Mouse (Mus musculus): ENCODE data around the gene Frs2. TPM values are rescaled to one million over a fixed set of nuclear protein-coding genes. Genes with fewer than 3 reads are reported as not detected.

Frs2 gene
- polyA plus RNA-seq, 1 experiment from 2014 or later, result 23.5 TPM

DNA sequence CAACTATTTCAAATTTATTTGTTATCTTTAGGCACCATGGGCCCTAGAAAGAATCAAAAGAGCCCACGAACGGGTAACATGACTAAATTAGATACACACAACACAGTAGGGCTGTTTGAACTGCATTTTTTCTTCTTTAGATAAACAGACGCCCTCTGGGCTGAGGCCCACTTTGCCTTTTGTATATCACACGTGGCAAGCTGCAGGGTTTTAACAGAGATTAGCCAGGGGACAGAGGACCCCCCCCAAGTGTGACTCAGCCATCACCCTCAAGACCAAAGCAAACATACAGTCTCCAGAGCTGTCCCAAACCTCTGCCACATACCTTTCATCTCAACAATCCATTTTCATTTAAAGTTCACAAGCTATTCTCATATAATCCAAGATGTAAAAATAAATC lies 42.1 kb downstream of the Frs2 start:
- DNase-seq (ENCODE audit: low spot score), result no peak
- 5% methylated on average over 4 of the region's 4 CpGs for WGBS
- Histone ChIP-seq H3K4me2 (peak overlapping the region; percentile 58), H3K9ac (ENCODE audit: low read depth, low read length) (peak overlapping the region; percentile 55; the same call in 1 of the 2 replicates), H3K4me1 (replicated peaks; ENCODE audit: control insufficient read depth, insufficient read depth, low read length) (peaks cover 67% of the 10 kb centered on the region), H3K27me3 (replicated peaks; ENCODE audit: control insufficient read depth, insufficient read depth, low read length) (no peaks in the 10 kb centered on the region), H3K27ac (ENCODE audit: low read depth, low read length) (peak overlapping the region; percentile 96), H3K9me3 (ENCODE audit: control insufficient read depth, low read length) (no peaks in the 10 kb centered on the region), H3K4me3 (ENCODE audit: low read depth, low read length) (no peak overlapping the region), H3K36me3 (ENCODE audit: control insufficient read depth, insufficient read depth, low read length) (no peaks in the 10 kb centered on the region; the same call in 1 of the 2 replicates)
- ATAC-seq (replicated peaks; ENCODE audit: low FRiP score), result peak; percentile 94

DNA sequence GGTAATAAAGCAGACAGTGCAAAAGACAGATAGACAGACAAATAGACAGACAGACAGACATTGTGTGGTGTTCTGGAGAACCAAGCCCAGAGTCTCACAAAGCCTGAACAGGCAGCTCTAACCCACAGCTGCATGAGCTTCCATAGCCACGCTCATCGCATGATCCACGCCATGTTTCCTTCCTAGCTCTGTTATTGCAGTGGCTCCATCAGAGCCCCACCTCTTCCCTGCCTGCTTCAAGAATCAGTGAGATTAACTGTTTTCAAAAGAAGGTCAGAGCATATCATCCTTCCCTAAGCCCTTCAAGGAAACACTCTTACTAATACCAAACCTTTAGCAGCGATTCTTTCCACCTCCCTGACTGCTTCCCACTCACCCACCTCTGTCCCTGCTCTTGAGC lies 43.3 kb downstream of the Frs2 start:
- Histone ChIP-seq H3K27me3 (replicated peaks; ENCODE audit: control insufficient read depth, insufficient read depth, low read length) (no peaks in the 10 kb centered on the region), H3K4me3 (ENCODE audit: low read depth, low read length) (no peak overlapping the region), H3K4me1 (replicated peaks; ENCODE audit: control insufficient read depth, insufficient read depth, low read length) (peaks cover 61% of the 10 kb centered on the region), H3K4me2 (peak overlapping the region; percentile 58), H3K36me3 (ENCODE audit: control insufficient read depth, insufficient read depth, low read length) (no peaks in the 10 kb centered on the region; the same call in 1 of the 2 replicates), H3K27ac (ENCODE audit: low read depth, low read length) (peak overlapping the region; percentile 96), H3K9me3 (ENCODE audit: control insufficient read depth, low read length) (no peaks in the 10 kb centered on the region), H3K9ac (ENCODE audit: low read depth, low read length) (0 out of 2 replicates have a peak overlapping the region, but pooled peaks have one; percentile 1)
- 34% methylated on average over 4 of the region's 4 CpGs for WGBS
- ATAC-seq (replicated peaks; ENCODE audit: low FRiP score) (peak; percentile 30; the same call in 1 of the 2 replicates), DNase-seq (ENCODE audit: low spot score) (no peak)

DNA sequence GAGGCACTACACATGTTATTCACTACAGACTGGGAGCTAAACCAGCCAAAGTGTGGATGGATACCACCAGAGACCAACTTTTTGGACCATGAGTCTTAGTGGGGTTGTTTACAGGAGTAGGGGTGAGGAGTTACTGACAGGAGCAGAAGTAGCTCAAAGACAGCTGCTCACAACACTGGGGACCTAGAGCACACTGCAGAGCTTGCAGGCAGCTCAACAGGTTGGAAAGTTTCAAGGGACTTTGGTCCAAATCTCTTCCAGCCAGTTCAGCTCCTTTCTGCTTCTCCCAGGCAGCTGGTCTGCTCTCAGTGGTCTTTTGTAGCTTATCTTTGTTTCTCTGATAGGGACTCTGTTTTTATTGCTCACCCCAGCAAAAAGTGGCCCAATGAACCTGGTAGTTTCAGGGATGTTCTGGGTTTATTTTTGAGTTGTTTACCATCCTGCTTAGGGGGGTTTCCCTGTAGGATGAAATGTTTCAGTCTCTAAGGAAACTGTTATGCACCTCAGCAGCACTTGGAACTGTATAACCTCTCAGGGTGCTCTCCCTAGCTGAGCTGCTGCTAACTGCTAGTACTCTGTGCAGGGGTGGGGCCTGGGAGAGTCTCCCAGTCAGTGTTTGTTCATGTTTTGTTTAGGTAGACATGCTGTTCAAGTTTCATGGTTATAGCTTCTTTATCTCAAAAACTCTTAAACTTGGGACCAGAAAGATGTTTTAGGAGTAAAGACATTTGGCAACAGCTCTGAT lies 44.3 kb downstream of the Frs2 start:
- Histone ChIP-seq H3K4me1 (replicated peaks; ENCODE audit: control insufficient read depth, insufficient read depth, low read length) (peaks cover 57% of the 10 kb centered on the region), H3K27me3 (replicated peaks; ENCODE audit: control insufficient read depth, insufficient read depth, low read length) (no peaks in the 10 kb centered on the region), H3K9ac (ENCODE audit: low read depth, low read length) (peak overlapping the region; percentile 31), H3K9me3 (ENCODE audit: control insufficient read depth, low read length) (no peaks in the 10 kb centered on the region), H3K36me3 (ENCODE audit: control insufficient read depth, insufficient read depth, low read length) (no peaks in the 10 kb centered on the region; the same call in 1 of the 2 replicates), H3K4me2 (peak overlapping the region; percentile 42), H3K27ac (ENCODE audit: low read depth, low read length) (peak overlapping the region; percentile 83), H3K4me3 (ENCODE audit: low read depth, low read length) (no peak overlapping the region)
- peak; percentile 58 for ATAC-seq (replicated peaks; ENCODE audit: low FRiP score)
- peak; percentile 30 for DNase-seq (ENCODE audit: low spot score)

DNA sequence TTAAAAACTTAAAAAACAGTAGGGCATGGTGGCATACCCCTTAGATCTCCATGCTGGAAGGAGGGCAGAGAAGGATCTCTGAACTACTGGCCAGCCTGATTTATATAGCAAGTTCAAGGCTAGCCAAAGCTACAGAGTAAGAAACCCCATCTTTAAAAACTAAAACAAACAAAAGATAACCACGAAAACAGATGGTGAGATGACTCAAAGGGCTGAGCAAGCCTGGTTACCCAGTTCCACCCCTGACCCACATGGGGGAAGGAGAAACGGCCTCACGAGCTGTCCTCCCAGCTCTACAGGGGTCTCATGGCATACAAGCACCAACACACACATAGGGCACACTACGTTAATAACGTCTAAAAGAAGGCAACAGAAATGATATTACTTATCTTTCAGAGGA lies 48.2 kb downstream of the Frs2 start:
- H3K4me2 ChIP-seq, result no peak overlapping the region
- WGBS, result 69% methylated on average over 5 of the region's 5 CpGs
- H3K4me1 ChIP-seq (replicated peaks; ENCODE audit: control insufficient read depth, insufficient read depth, low read length), result peaks cover 47% of the 10 kb centered on the region
- H3K9me3 ChIP-seq (ENCODE audit: control insufficient read depth, low read length), result no peaks in the 10 kb centered on the region
- H3K36me3 ChIP-seq (ENCODE audit: control insufficient read depth, insufficient read depth, low read length), result peaks cover 3% of the 10 kb centered on the region; the same call in 1 of the 2 replicates
- DNase-seq (ENCODE audit: low spot score) (no peak), ATAC-seq (replicated peaks; ENCODE audit: low FRiP score) (no peak)
- H3K27me3 ChIP-seq (replicated peaks; ENCODE audit: control insufficient read depth, insufficient read depth, low read length), result no peaks in the 10 kb centered on the region
- no peak overlapping the region for H3K9ac ChIP-seq (ENCODE audit: low read depth, low read length)
- no peak overlapping the region for H3K4me3 ChIP-seq (ENCODE audit: low read depth, low read length)
- H3K27ac ChIP-seq (ENCODE audit: low read depth, low read length), result peak overlapping the region; percentile 16; the same call in 1 of the 2 replicates

DNA sequence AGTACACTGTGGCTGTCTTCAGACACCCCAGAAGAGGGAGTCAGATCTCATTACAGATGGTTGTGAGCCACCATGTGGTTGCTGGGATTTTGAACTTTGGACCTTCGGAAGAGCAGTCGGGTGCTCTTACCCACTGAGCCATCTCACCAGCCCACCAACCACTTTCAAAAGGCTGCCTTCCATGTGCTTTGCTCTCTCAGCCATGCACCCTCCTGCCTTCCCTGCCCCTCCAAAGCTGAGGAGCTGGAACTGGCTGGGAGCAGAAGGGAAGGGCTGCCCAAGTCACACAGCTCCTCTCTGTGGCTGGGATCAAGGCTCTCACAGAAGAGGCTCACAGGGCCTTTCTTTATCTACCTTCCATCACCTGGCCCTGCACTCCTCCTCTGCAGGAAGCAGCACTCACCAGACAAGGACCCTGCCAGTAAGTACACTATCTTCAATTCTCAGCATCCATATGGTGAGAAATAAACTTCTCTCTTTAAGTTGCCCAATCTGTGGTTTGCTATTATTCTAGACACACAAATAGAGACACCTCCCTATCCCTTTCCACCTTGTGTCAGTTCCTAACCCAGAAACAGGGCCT lies 51.1 kb downstream of the Frs2 start:
- ATAC-seq (replicated peaks; ENCODE audit: low FRiP score) (peak; percentile 95), DNase-seq (ENCODE audit: low spot score) (no peak)
- Histone ChIP-seq H3K27me3 (replicated peaks; ENCODE audit: control insufficient read depth, insufficient read depth, low read length) (no peaks in the 10 kb centered on the region), H3K4me1 (replicated peaks; ENCODE audit: control insufficient read depth, insufficient read depth, low read length) (peaks cover 32% of the 10 kb centered on the region), H3K4me2 (peak overlapping the region; percentile 7; the same call in 1 of the 2 replicates), H3K9me3 (ENCODE audit: control insufficient read depth, low read length) (no peaks in the 10 kb centered on the region), H3K27ac (ENCODE audit: low read depth, low read length) (peak overlapping the region; percentile 84), H3K36me3 (ENCODE audit: control insufficient read depth, insufficient read depth, low read length) (peaks cover 7% of the 10 kb centered on the region; the same call in 1 of the 2 replicates), H3K9ac (ENCODE audit: low read depth, low read length) (0 out of 2 replicates have a peak overlapping the region, but pooled peaks have one; percentile 8), H3K4me3 (ENCODE audit: low read depth, low read length) (no peak overlapping the region)
- 69% methylated on average over 2 of the region's 2 CpGs for WGBS

DNA sequence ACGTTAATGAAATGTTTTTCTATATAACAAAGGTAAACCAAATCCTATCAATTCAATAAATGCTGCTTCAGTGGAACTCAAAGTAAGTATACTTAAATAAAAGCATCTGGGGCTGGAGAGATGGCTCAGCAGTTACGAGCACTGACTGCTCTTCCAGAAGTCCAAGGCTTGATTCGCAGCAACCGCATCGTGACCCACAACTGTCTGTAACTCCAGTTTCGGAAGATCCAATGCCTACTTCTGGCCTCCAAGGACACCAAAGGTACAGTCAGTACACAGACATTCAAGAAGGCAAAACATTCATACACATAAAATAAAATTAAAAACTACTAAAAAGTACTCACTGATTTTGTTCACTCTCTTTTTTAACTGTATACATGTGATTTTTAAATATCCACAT lies 52.2 kb downstream of the Frs2 start:
- Histone ChIP-seq H3K9me3 (ENCODE audit: control insufficient read depth, low read length) (no peaks in the 10 kb centered on the region), H3K36me3 (ENCODE audit: control insufficient read depth, insufficient read depth, low read length) (peaks cover 7% of the 10 kb centered on the region; the same call in 1 of the 2 replicates), H3K9ac (ENCODE audit: low read depth, low read length) (no peak overlapping the region), H3K4me2 (no peak overlapping the region), H3K4me3 (ENCODE audit: low read depth, low read length) (no peak overlapping the region), H3K4me1 (replicated peaks; ENCODE audit: control insufficient read depth, insufficient read depth, low read length) (peaks cover 32% of the 10 kb centered on the region), H3K27ac (ENCODE audit: low read depth, low read length) (no peak overlapping the region), H3K27me3 (replicated peaks; ENCODE audit: control insufficient read depth, insufficient read depth, low read length) (no peaks in the 10 kb centered on the region)
- DNase-seq (ENCODE audit: low spot score) (no peak), ATAC-seq (replicated peaks; ENCODE audit: low FRiP score) (no peak)
- 88% methylated on average over 6 of the region's 6 CpGs for WGBS

DNA sequence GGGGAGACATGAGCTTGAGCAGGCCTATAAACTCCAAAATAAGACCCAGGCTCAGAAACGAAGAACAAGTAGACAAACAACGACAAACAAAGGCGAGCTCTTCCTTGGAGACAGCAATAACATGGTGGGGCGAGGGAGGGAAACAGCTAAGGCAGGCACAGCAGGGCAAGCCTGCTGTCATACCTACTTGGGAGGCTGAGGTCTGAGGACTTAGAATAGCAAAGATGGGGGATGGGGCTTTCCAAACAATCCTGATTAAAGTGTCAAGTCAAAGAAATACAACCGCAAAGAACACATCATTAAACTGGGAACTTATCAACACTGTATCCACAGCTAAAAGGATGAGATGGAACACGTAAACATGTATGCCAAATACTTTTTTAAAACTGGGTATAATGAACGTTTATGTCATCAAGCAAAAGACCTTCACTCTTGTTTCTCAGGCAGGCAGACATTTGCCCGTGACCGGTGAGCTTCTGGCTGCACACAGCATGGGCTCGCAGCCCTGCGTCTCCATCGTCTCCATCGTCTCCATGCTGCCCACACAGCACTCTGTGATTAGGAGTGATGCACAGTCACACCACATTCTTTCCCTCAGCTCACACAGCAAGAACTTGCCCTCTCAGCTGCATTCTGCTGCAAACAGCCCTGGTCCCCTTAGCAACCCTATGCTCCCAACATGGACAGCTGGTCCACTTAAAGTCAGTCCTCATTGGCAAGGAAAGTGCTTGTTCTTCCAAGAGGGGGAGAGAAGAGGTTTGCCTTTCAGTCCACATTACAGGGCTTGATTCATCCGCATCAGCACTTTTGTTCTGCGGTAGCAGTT lies 53.6 kb downstream of the Frs2 start:
- Histone ChIP-seq H3K4me1 (replicated peaks; ENCODE audit: control insufficient read depth, insufficient read depth, low read length) (peaks cover 28% of the 10 kb centered on the region), H3K4me3 (ENCODE audit: low read depth, low read length) (no peak overlapping the region), H3K27me3 (replicated peaks; ENCODE audit: control insufficient read depth, insufficient read depth, low read length) (no peaks in the 10 kb centered on the region), H3K27ac (ENCODE audit: low read depth, low read length) (no peak overlapping the region), H3K36me3 (ENCODE audit: control insufficient read depth, insufficient read depth, low read length) (peaks cover 7% of the 10 kb centered on the region; the same call in 1 of the 2 replicates), H3K9ac (ENCODE audit: low read depth, low read length) (no peak overlapping the region), H3K4me2 (no peak overlapping the region), H3K9me3 (ENCODE audit: control insufficient read depth, low read length) (no peaks in the 10 kb centered on the region)
- no peak for DNase-seq (ENCODE audit: low spot score)
- WGBS, result 59% methylated on average over 15 of the region's 15 CpGs
- ATAC-seq (replicated peaks; ENCODE audit: low FRiP score), result no peak

DNA sequence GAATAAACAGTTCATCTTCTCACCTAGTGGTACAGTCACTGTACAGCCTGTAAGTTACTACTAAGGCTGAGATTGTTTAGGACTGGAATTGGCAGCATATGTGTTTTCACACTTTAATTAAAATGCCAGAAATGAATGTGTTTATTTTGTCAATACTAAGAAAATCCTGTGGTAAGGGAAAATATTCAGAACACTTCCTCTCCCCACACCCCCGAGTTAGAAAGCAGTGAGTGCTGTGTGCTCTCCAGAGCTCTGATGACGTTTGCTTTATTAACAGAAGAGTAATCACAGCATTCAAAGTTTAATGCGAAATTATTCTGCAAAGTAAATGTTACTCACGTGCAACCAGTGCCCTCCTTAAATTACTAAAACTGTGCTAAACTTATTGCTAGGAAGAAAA lies 58.7 kb downstream of the Frs2 start:
- H3K36me3 ChIP-seq (ENCODE audit: control insufficient read depth, insufficient read depth, low read length), result peaks cover 11% of the 10 kb centered on the region
- 85% methylated on average over 4 of the region's 4 CpGs for WGBS

More for the DNA sequence above, 58.7 kb downstream of the Frs2 start:
- Histone ChIP-seq H3K9me3 (ENCODE audit: control insufficient read depth, low read length) (no peaks in the 10 kb centered on the region), H3K27me3 (replicated peaks; ENCODE audit: control insufficient read depth, insufficient read depth, low read length) (no peaks in the 10 kb centered on the region), H3K4me3 (ENCODE audit: low read depth, low read length) (no peak overlapping the region), H3K9ac (ENCODE audit: low read depth, low read length) (no peak overlapping the region), H3K27ac (ENCODE audit: low read depth, low read length) (no peak overlapping the region), H3K4me2 (no peak overlapping the region), H3K4me1 (replicated peaks; ENCODE audit: control insufficient read depth, insufficient read depth, low read length) (peaks cover 3% of the 10 kb centered on the region)
- ATAC-seq (replicated peaks; ENCODE audit: low FRiP score), result no peak
- DNase-seq (ENCODE audit: low spot score), result no peak
